Mouse (Mus musculus) urinary bladder, postnatal 0 days (tissue): ENCODE measurements around the gene Gtf3c2. TPM values are rescaled to one million over a fixed set of nuclear protein-coding genes. Genes with fewer than 3 reads are reported as not detected.

ENCODE experiments used
- polyA plus RNA-seq: library from polyadenylated mRNA; unstranded; fragments of >200 nt; fragmentation: Nextera tagmentation; extraction: Ambion mirVana; gene quantifications from 2 replicates; pipeline ENCODE4 v1.2.1, GENCODE M21; 2015

The Gtf3c2 gene
- polyA plus RNA-seq = 21.8 and 27.1 TPM in 2 replicates

DNA sequence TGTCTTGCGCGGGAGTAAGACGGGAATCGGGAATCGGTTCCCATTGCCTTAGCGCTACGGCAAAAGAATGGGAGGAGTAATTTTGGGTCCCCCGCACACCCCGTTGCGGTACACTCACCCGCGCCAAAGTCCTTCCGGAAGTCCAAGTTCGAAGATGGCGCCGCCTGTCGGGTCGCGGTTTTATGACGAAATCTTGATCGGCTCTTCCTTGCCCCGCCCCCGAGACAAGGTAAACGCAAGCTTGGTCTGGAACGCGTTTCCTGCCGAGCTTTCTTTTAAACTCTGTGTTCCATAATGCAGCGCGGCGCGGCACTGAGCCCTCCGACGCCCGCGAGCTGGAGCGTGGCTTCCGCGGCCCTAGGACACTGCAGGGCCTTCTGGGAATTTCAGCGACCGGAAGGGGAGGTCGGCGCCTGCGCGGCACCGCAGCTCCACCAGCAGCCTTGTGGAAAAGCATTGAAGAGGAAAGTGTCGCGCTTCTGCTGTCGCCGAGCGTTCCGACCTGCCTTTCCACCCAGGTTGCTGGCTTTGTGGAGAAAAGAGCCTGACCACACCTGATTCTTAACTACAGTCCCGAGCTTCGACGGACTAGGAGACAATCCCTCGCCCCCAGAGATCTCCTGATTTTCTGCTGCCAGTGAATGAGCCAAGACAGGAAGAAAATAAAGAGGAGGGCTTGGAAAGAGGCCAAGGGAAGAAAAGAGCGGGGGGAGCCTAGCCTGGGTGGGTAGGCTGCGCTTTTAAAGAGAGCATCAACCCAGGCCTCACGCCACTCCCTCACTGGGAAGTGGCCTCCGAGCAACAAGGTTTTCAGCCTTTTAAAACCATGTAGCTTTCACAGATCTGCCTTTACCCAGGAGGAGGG, at the start of gene Gtf3c2, which contains the start of gene Gm29609:
TSS of gene Gtf3c2 (minus strand) at position 379 of the 865 bp plus-strand sequence.
TSS of gene Gm29609 (minus strand) at position 146 of the 865 bp plus-strand sequence.

DNA sequence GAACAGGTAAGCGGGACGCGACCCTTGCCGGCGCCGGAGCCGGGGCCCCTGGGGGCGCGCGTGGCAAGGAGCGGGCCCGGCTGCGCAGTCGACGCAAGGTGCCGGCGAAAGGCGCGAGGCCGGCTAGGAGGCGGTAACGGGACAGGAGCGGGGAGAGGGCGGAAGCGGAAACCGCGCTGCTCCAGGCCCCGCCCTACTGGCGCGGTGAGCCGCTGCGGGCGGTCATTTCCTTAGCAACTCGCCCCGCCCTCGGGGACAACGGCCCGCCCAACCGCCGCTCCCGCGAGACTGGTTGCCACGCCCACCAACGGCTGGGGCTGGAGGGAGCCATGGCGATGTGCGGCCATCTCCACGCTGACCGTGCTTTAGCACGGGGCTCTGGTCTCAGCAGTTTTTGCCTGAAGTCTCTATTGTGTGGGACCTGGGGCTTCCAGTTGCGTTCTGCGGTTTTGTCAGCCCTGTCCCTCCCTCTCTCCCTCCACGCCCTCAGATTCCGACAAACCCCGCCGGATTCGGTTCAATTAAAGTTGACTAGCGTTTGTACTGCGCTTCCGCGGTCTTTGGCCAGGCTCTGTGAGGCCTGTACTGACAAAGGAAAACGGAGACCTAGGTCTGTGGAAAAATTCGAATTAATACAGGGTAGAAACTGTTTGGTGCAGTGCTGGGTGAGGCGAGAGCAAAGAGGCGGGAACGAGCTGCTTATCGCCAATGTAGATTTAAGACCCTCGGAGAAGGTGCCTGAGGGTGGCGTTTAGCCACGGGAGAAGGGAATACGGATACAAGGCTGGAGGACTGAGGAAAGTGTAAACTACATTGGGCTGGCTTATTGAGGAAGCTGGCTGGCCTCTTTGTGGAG, 40.7 kb upstream of the Gtf3c2 start, which contains the start of gene Ppm1g:
TSS of gene Ppm1g (minus strand) at position 240 of the 856 bp plus-strand sequence.

DNA sequence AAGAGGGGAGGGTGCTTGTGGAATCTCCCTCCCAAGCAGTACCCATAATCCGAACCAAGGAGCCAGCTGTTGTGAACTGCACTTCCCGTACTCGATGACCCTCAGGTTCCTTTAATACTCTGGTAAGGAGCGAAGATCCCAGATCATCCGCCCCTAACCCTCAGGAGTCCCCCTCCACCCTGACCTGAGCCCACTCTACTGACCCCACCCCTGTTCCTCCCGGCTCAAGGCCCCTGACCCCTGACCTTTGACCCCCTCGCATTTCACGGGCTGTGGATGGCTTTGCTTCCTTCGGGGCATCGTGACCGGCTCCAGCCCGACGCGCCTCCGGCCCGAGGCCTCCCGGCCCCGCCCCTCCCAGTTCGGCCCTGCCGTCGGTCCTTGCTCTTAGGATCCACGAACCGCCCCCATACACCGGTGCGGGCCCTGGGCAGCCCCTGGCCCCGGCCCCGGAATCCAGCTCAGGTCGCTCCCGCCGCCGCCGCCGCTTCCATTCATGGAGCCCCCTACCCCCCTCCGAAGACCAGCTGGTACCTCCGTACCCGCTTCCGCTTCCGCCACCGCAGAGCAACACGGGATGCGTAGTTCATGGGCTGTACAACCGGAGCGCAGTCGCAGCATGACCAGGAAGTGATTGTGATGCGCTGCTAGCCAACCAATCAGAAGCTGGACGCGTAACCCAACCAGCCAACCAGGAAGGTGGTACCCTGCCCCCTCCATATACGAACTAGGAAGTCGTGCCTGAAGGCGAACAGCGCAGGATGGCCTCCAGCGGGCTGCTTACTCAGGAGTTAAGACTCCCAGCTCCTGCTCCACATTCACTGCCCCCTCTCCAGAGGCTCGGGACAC, 22.0 kb upstream of the Gtf3c2 start, which contains the start of gene Zfp513:
TSS of gene Zfp513 (minus strand) at position 562 of the 849 bp plus-strand sequence.

DNA sequence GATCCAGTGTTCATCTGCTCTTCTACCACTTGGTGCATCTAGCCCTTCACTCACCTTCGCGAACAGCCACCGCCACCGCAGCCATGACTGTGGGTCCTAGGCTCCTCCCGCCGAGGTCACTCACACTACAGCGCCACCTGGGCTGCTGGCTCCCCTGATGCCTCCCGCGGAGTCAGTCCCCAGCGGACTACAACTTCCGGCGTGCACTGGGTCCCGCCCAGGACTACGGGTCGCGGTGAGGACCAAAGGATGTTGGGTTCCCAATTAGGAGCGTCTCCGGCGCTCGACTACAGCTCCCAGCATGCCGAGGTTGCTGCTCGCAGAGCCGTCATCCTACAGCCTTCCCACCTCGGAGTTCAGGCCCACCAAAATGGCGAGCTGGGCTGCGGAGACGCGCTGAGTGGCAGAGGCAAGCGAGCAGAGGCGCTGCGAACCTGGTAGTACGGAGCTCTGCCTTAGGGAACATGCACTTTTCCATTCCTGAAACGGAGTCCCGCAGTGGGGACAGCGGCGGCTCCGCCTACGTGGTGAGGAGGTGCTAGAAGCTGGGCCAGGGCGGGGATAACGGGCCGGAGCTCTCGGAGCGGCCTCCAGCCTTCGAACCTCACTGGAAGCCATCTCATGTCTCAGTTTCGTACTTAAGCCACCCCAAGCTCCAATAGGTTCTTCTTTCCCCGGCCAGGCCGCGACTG, 13.1 kb upstream of the Gtf3c2 start, which contains the start of the genes Snx17 and Eif2b4:
TSS of gene Snx17 (plus strand) at position 289 of the 692 bp plus-strand sequence.
TSS of gene Eif2b4 (minus strand) at position 492 of the 692 bp plus-strand sequence.

DNA sequence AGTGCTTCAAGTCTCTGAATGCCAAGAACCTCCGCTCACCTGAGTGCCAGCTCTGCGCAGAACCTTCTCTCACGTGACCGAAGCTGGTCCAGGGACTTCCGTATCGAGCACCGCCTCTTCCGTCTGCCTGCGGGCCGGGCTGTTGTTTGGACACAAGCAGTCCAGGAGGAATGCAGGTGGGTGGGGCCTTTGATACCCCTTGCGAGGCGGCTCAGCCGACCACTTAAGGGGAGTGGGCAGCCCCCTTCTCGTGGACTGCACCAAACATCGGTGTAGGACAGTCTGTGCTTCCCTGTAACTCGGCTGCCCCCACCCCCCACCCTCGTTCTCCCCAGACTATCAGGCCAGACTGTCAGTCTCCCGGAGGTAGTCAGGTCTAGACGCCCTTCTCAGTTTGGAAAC, 25.8 kb downstream of the Gtf3c2 start, which contains the start of gene Mpv17:
TSS of gene Mpv17 (minus strand) at position 100 of the 402 bp plus-strand sequence.

DNA sequence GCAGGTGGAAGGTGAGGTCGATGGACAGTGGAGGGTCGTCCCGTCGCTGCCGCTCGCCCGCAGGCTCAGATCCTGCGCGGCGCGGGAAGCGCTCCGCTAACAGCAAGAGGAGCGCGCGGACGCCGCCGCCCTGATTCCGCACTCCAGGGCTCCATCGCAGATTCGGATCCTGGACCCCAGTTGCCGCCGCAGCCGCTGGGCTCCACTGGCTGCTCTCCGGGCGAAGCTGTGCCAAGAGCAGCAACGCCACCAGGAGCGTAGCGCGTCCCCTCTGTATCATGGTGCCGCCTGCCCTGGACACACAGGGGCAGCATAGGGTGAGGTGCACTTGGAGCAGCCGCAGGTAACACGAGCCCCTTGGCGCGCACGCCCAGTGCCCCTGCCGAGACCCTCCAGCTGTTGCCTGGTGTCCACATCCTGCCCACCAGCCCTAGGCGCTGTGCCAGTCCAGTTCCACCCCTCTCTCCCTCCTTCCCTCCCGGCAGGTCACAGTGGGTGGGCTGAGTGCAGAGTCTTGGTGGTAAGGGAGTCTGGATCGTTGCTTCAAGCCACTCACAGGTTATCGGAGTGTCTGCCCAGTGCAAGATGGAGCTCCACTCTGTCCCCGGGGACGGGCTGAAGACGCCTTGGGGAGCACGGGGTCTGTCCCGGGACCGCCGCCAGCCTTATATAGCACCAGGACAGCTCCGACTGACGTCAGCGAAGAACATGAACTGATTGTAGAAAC, 41.5 kb downstream of the Gtf3c2 start, which contains the start of gene Ucn:
TSS of gene Ucn (minus strand) at position 589 of the 727 bp plus-strand sequence.

DNA sequence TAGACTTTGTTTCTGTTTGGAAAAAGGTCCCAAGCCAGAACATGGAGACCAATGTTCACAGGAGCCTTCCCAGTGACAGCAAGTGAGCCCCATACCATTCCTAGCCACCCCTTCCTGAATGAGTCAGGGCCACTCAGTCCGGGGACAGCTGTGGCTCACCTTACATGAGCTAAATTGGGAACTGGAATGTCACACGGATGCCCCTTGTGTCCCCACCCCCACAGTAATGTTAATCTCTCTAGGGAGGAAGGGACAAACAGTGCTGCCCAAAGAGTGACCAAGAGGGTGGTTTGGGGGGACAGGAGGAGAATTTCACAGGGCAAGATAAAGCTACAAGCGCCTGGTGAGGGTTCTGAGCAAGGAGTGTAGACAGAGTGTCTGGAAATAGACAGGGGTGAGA, 63.6 kb downstream of the Gtf3c2 start, which contains the start of gene Trim54:
TSS of gene Trim54 (plus strand) at position 359 of the 400 bp plus-strand sequence.

DNA sequence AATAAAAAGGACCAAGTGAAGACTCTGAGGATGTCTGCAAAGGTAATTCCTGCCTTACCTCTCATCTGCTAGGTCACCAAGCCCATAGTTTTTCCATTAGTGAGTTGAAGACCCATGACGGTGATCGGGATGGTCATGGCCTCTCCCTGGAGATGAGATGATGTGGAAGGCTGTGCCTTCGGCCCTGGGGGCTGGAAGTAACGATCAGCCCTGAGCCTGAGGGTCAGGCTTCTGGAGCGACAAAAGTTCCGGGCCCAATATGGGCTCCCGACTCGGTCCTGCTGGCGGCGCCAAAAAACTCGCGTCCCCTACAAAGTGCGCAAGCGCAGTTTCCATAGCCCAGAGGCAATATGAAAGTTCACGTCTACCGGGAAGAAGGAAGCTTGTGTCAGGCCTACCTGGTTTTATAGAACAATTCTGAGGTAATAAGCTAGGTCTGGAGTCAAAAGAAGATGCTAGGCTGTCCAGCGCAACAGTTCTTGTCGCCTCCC, 71.9 kb downstream of the Gtf3c2 start, which contains the start of gene Slc30a3:
TSS of gene Slc30a3 (minus strand) at position 238 of the 491 bp plus-strand sequence.

Other genes starting within 250 kb of the Gtf3c2 start
- 9.9 and 13.8 TPM in 2 replicates for gene Cgref1, start 234.6 kb downstream of the Gtf3c2 start, polyA plus RNA-seq
- 76.4 and 81.5 TPM in 2 replicates for gene Preb, start 219.8 kb downstream of the Gtf3c2 start, polyA plus RNA-seq
- 0.29 and 0.53 TPM in 2 replicates for gene Tcf23, start 211.5 kb downstream of the Gtf3c2 start, polyA plus RNA-seq
- 208 and 234 TPM in 2 replicates for gene Atraid, start 131.8 kb downstream of the Gtf3c2 start, polyA plus RNA-seq
- 7.6 and 8.1 TPM in 2 replicates for gene Slc5a6, start 131.2 kb downstream of the Gtf3c2 start, polyA plus RNA-seq
- 7.7 and 8.9 TPM in 2 replicates for gene Cad, start 125.4 kb downstream of the Gtf3c2 start, polyA plus RNA-seq
- not detected in 2 replicates for gene Dnajc5g, start 73.9 kb downstream of the Gtf3c2 start, polyA plus RNA-seq
- gene Slc30a3, start 71.9 kb downstream of the Gtf3c2 start, polyA plus RNA-seq = not detected in 2 replicates
- not detected in 2 replicates for gene Trim54, start 63.4 kb downstream of the Gtf3c2 start, polyA plus RNA-seq
- not detected in 2 replicates for gene Ucn, start 41.3 kb downstream of the Gtf3c2 start, polyA plus RNA-seq
- gene Mpv17, start 25.9 kb downstream of the Gtf3c2 start, polyA plus RNA-seq = 60.7 and 61.3 TPM in 2 replicates
- gene Gm29609, start 233 bp downstream of the Gtf3c2 start, polyA plus RNA-seq = 0.29 and 1.5 TPM in 2 replicates
- gene Snx17, start 13.1 kb upstream of the Gtf3c2 start, polyA plus RNA-seq = 106 and 108 TPM in 2 replicates
- gene Eif2b4, start 13.3 kb upstream of the Gtf3c2 start, polyA plus RNA-seq = 31.4 and 37.4 TPM in 2 replicates
- 4.0 and 4.5 TPM in 2 replicates for gene Zfp513, start 22.2 kb upstream of the Gtf3c2 start, polyA plus RNA-seq
- gene Ppm1g, start 40.5 kb upstream of the Gtf3c2 start, polyA plus RNA-seq = 59.8 and 62.1 TPM in 2 replicates
- gene Nrbp1, start 60.7 kb upstream of the Gtf3c2 start, polyA plus RNA-seq = 103 and 107 TPM in 2 replicates
- 1.0 and 1.3 TPM in 2 replicates for gene Gm9970, start 61.1 kb upstream of the Gtf3c2 start, polyA plus RNA-seq
- 30.7 and 32.7 TPM in 2 replicates for gene Krtcap3, start 71.5 kb upstream of the Gtf3c2 start, polyA plus RNA-seq
- gene Ift172, start 111.0 kb upstream of the Gtf3c2 start, polyA plus RNA-seq = 9.7 and 12.7 TPM in 2 replicates
- 12.9 and 13.2 TPM in 2 replicates for gene Fndc4, start 115.9 kb upstream of the Gtf3c2 start, polyA plus RNA-seq
- 0.11 TPM in 1 of 2 replicates, not detected in the other for gene Gckr, start 117.3 kb upstream of the Gtf3c2 start, polyA plus RNA-seq